Mouse (Mus musculus) stomach, embryonic 16.5 days (tissue): ENCODE results near the gene Fbln2. TPM values are rescaled to one million over a fixed set of nuclear protein-coding genes. Genes with fewer than 3 reads are reported as not detected.

Experiments
- polyA plus RNA-seq: library from polyadenylated mRNA; unstranded; fragments of >200 nt; fragmentation: Nextera tagmentation; extraction: Ambion mirVana; gene quantifications from 2 replicates; pipeline ENCODE4 v1.2.1, GENCODE M21; 2015

Fbln2 gene
- polyA plus RNA-seq, 1 experiment from 2014 or later = 63.0 TPM

Other genes with a start within 250 kb of the Fbln2 start
- gene Iqsec1, start 223.8 kb upstream of the Fbln2 start, polyA plus RNA-seq = 7.6 and 8.3 TPM in 2 replicates
- 12.8 and 12.9 TPM in 2 replicates for gene Nup210, start 95.6 kb upstream of the Fbln2 start, polyA plus RNA-seq
- 8.3 and 12.3 TPM in 2 replicates for gene Hdac11, start 55.8 kb upstream of the Fbln2 start, polyA plus RNA-seq
- 0.04 and 0.36 TPM in 2 replicates for gene Wnt7a, start 198.9 kb downstream of the Fbln2 start, polyA plus RNA-seq